Mouse (Mus musculus) CD4-positive, CD25-positive, alpha-beta regulatory T cell, adult 2 months (primary cell): ENCODE data around the gene Hspa4.
"Not testable (repeated sequence)": the region's sequence is repeated elsewhere in the genome, so short reads cannot be mapped to it uniquely, and the experiment has no call there.

Source experiments
- DNase-seq: peaks from one replicate; pipeline ENCODE4 v3.0.0-alpha.2; 2012; ENCODE audit warnings: low read depth, low spot score

The Hspa4 gene

GRCm38 (mm10) chr11:53300330-53301166 lies at the start of gene Hspa4:
Hspa4 (minus strand) TSS chr11:53300457.
- peak; percentile 100 for DNase-seq

- DNase-seq, result no peak
Measured at GRCm38 (mm10) chr11:53345738-53346137, 45.5 kb upstream of the Hspa4 start.

- no peak for DNase-seq
Measured at GRCm38 (mm10) chr11:53345328-53345727, 45.1 kb upstream of the Hspa4 start.

- DNase-seq, result no peak
Measured at GRCm38 (mm10) chr11:53342711-53343110, 42.5 kb upstream of the Hspa4 start.

- not testable (repeated sequence) for DNase-seq
Measured at GRCm38 (mm10) chr11:53341019-53341418, 40.8 kb upstream of the Hspa4 start.

- DNase-seq, result no peak
Measured at GRCm38 (mm10) chr11:53337684-53338083, 37.4 kb upstream of the Hspa4 start.

GRCm38 (mm10) chr11:53336924-53337323 lies 36.7 kb upstream of the Hspa4 start:
- no peak for DNase-seq

GRCm38 (mm10) chr11:53336182-53336571 lies 35.9 kb upstream of the Hspa4 start:
- DNase-seq, result no peak

- DNase-seq, result no peak
Measured at GRCm38 (mm10) chr11:53335505-53336181, 35.4 kb upstream of the Hspa4 start.

GRCm38 (mm10) chr11:53332076-53332680 lies 31.9 kb upstream of the Hspa4 start:
- no peak for DNase-seq

GRCm38 (mm10) chr11:53331121-53331520 lies 30.9 kb upstream of the Hspa4 start:
- DNase-seq, result no peak

- DNase-seq, result peak; percentile 65
Measured at GRCm38 (mm10) chr11:53330325-53330724, 30.1 kb upstream of the Hspa4 start.

- peak; percentile 93 for DNase-seq
Measured at GRCm38 (mm10) chr11:53324512-53324968, 24.3 kb upstream of the Hspa4 start, which contains the start of gene Zcchc10. Zcchc10 (plus strand) TSS chr11:53324679.

- DNase-seq, result not testable (repeated sequence)
Measured at GRCm38 (mm10) chr11:53319867-53320266, 19.6 kb upstream of the Hspa4 start.

GRCm38 (mm10) chr11:53318568-53318967 lies 18.3 kb upstream of the Hspa4 start:
- not testable (repeated sequence) for DNase-seq

- DNase-seq, result no peak
Measured at GRCm38 (mm10) chr11:53318041-53318440, 17.8 kb upstream of the Hspa4 start.

GRCm38 (mm10) chr11:53316996-53317395 lies 16.7 kb upstream of the Hspa4 start:
- DNase-seq, result no peak

- DNase-seq, result no peak
Measured at GRCm38 (mm10) chr11:53314770-53315173, 14.5 kb upstream of the Hspa4 start.

- DNase-seq, result not testable (repeated sequence)
Measured at GRCm38 (mm10) chr11:53312823-53313222, 12.6 kb upstream of the Hspa4 start.

- no peak for DNase-seq
Measured at GRCm38 (mm10) chr11:53311385-53311784, 11.1 kb upstream of the Hspa4 start.

GRCm38 (mm10) chr11:53308884-53309310 lies 8.6 kb upstream of the Hspa4 start:
- no peak for DNase-seq

GRCm38 (mm10) chr11:53308251-53308864 lies 8.1 kb upstream of the Hspa4 start:
- DNase-seq, result peak; percentile 13
